In the genomic region with DNA sequence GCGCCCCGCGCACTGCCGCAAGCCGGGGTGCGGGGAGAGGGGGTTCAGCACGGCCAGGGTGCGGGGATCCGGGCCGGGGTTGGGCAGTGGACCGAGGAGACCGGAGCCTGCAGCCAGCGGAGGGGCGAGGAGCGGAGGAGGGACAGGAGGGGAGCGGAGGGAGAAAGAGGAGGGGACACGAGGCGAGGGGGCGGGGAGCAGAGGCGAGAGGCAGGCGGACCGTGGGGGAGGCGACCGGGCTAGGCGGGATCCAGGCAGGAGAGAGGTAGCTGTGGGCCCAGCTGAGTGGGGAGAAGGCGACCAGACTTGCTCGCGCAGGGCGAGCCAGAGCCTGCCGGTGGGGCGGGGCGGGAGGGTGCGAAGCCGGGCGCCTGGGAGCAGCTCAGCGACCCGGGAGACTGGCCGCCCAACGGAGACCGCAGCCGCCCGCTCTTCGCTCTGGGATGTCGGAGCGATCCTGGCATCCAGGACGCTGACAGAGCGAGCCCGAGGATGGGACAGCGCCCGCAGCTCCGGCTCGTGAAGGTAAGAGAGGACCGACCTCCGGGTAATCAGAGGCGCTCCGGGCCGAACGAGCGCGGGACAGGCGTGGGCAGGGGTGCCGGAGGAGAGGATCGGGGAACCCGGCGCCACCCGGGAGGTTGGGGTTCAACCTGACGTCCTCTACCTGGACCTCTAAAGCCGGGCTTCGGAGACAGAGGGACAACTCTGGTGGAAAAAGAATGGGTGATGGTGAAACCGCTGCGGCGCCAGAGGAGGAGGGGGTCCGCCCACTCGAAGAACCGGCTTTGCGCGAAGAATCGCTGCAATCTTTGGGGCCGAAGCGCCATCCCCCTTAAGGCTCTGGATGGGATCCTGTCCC, we compare ENCODE assay signal across 8 mouse cellular contexts. TPM values are rescaled to one million over a fixed set of nuclear protein-coding genes. Genes with fewer than 3 reads are reported as not detected.
DNase-seq lines count a peak whose midpoint lies in the region; ATAC-seq and TF ChIP-seq lines count a peak whose summit lies in the region.

A gene (plus strand): TSS at position 276 of the 862 bp plus-strand sequence.

- no peaks in the 10 kb centered on the region for H3K36me3 ChIP-seq in lung, embryonic 14.5 days (ENCODE audit: insufficient read depth)
- no peaks in the 10 kb centered on the region for H3K36me3 ChIP-seq in forebrain, embryonic 10.5 days (replicated peaks)
- H3K36me3 ChIP-seq in midbrain, embryonic 14.5 days (ENCODE audit: control insufficient read depth, insufficient read depth, low read length): no peaks in the 10 kb centered on the region

- TF ChIP-seq CTCF in lung, embryonic 14.5 days (IDR thresholded peaks at IDR 0.05; ENCODE audit: low read depth): no peak
- no peak for TF ChIP-seq CTCF in cerebellum, adult 2 months (IDR thresholded peaks at IDR 0.05; ENCODE audit: borderline replicate concordance, insufficient read depth, low read depth, low read length)

- no peak within 1 kb of the TSS; the same call in 1 of the 2 replicates for H3K9ac ChIP-seq in lung, embryonic 14.5 days
- H3K9ac ChIP-seq in midbrain, embryonic 14.5 days (replicated peaks; ENCODE audit: low read length): peak within 1 kb of the TSS; percentile 74

- DNase-seq in lung, embryonic 14.5 days: peak; percentile 17
- no peak for DNase-seq in lung, postnatal 25 days (ENCODE audit: low spot score)
- DNase-seq in cerebellum, adult 2 months: peak; percentile 92 to 93
- DNase-seq in forebrain, embryonic 10.5 days (ENCODE audit: extremely low spot score, low spot score): peak; percentile 61
- DNase-seq in layer of hippocampus, postnatal 25 days (ENCODE audit: extremely low spot score in 1 of 2, low spot score in 1 of 2): peak; percentile 34 to 49
- DNase-seq in midbrain, embryonic 14.5 days: peak; percentile 79
- peak; percentile 25 for DNase-seq in yolk sac, embryonic 10.5 days (ENCODE audit: low spot score)

- H3K27me3 ChIP-seq in lung, embryonic 14.5 days (ENCODE audit: insufficient read depth, low read length): peaks cover 67% of the 10 kb centered on the region
- no peaks in the 10 kb centered on the region for H3K27me3 ChIP-seq in cerebellum, adult 2 months (ENCODE audit: control insufficient read depth, insufficient read depth, low read length)
- H3K27me3 ChIP-seq in forebrain, embryonic 10.5 days (ENCODE audit: poor library complexity, severe bottlenecking): peaks cover 82% of the 10 kb centered on the region
- peaks cover 30% of the 10 kb centered on the region for H3K27me3 ChIP-seq in midbrain, embryonic 14.5 days (ENCODE audit: control insufficient read depth, insufficient read depth, low read length)

- under 1% methylated on average over 75 of the region's 80 CpGs for WGBS in lung, embryonic 14.5 days
- WGBS in cerebellum, adult 2 months: under 1% methylated on average over 73 of the region's 80 CpGs
- WGBS in forebrain, embryonic 10.5 days: under 1% methylated on average over 76 of the region's 80 CpGs
- under 1% methylated on average over 80 of the region's 80 CpGs for WGBS in midbrain, embryonic 14.5 days

- H3K4me2 ChIP-seq in lung, embryonic 14.5 days: peak within 1 kb of the TSS; percentile 86
- peak within 1 kb of the TSS; percentile 95 for H3K4me2 ChIP-seq in midbrain, embryonic 14.5 days (ENCODE audit: low read length)

- peak; percentile 66 for ATAC-seq in lung, embryonic 14.5 days (ENCODE audit: insufficient read depth)
- peak; percentile 70 for ATAC-seq in midbrain, embryonic 14.5 days (ENCODE audit: low FRiP score, low TSS enrichment)
- ATAC-seq in megakaryocyte progenitor cell, adult 5-6 weeks (replicated peaks; ENCODE audit: poor library complexity): no peak

- peak within 1 kb of the TSS; percentile 45 for H3K4me3 ChIP-seq in lung, embryonic 14.5 days (ENCODE audit: low read depth, low read length)
- peak within 1 kb of the TSS; percentile 97 for H3K4me3 ChIP-seq in cerebellum, adult 2 months (replicated peaks; ENCODE audit: insufficient read depth, low read depth, low read length)
- H3K4me3 ChIP-seq in forebrain, embryonic 10.5 days: peak within 1 kb of the TSS; percentile 59
- H3K4me3 ChIP-seq in midbrain, embryonic 14.5 days (replicated peaks; ENCODE audit: low read depth, low read length): peak within 1 kb of the TSS; percentile 62

- peak; percentile 70 for TF ChIP-seq POLR2A in cerebellum, adult 2 months (IDR thresholded peaks at IDR 0.05; ENCODE audit: borderline replicate concordance, insufficient read depth, low read length)

- H3K27ac ChIP-seq in lung, embryonic 14.5 days (ENCODE audit: low read depth): no peak within 1 kb of the TSS
- H3K27ac ChIP-seq in cerebellum, adult 2 months (ENCODE audit: insufficient read depth, low read length): peak within 1 kb of the TSS; percentile 88
- H3K27ac ChIP-seq in forebrain, embryonic 10.5 days: peak within 1 kb of the TSS; percentile 66
- peak within 1 kb of the TSS; percentile 60 for H3K27ac ChIP-seq in midbrain, embryonic 14.5 days (replicated peaks; ENCODE audit: low read depth, low read length)

- H3K9me3 ChIP-seq in lung, embryonic 14.5 days (ENCODE audit: low read depth, low read length): no peaks in the 10 kb centered on the region
- H3K9me3 ChIP-seq in forebrain, embryonic 10.5 days: no peaks in the 10 kb centered on the region
- no peaks in the 10 kb centered on the region for H3K9me3 ChIP-seq in midbrain, embryonic 14.5 days (ENCODE audit: control insufficient read depth, low read length)

- no peaks in the 10 kb centered on the region; the same call in 1 of the 2 replicates for H3K4me1 ChIP-seq in lung, embryonic 14.5 days (ENCODE audit: insufficient read depth)
- H3K4me1 ChIP-seq in cerebellum, adult 2 months (ENCODE audit: control insufficient read depth, insufficient read depth, low read length): peaks cover 11% of the 10 kb centered on the region; the same call in 1 of the 2 replicates
- H3K4me1 ChIP-seq in forebrain, embryonic 10.5 days: peaks cover 32% of the 10 kb centered on the region
- peaks cover 13% of the 10 kb centered on the region; the same call in 1 of the 2 replicates for H3K4me1 ChIP-seq in midbrain, embryonic 14.5 days (ENCODE audit: control insufficient read depth, insufficient read depth, low read length)

RNA-seq across cellular contexts. Expression of the gene that starts here (rescaled TPM):
- polyA plus RNA-seq in lung, embryonic 14.5 days (2014; fragmentation: Nextera tagmentation; extraction: Ambion mirVana): not detected in 2 replicates
- polyA plus RNA-seq in cerebellum, adult 2 months (2012; rRNA removed): 63.0 and 63.4 TPM in 2 replicates
- 0.06 and 0.22 TPM in 2 replicates for polyA plus RNA-seq in forebrain, embryonic 10.5 days (2016; fragmentation: Nextera tagmentation; extraction: Ambion mirVana)
- total RNA-seq in layer of hippocampus, postnatal 25 days (2021): 1 to 10 TPM; 6.4 to 6.8 TPM
- polyA plus RNA-seq in midbrain, embryonic 14.5 days (2014; fragmentation: Nextera tagmentation; extraction: Ambion mirVana): 4.9 and 7.4 TPM in 2 replicates
- total RNA-seq in megakaryocyte progenitor cell, adult 5-6 weeks (2015): not detected in 2 replicates
- total RNA-seq in megakaryocyte progenitor cell, adult 5-6 weeks (2017): not detected in 2 replicates

Comparison
In these comparisons a context has a peak if more than half of its experiments do, and no peak if none do; other contexts are left out.
1. RNA of the gene that starts here (total RNA-seq): 6.4 to 6.8 TPM in layer of hippocampus, postnatal 25 days; not detected in megakaryocyte progenitor cell, adult 5-6 weeks; every median in the first group is over 4 times any median in the second.
2. Peak in DNase-seq, ATAC-seq, H3K4me3 ChIP-seq and H3K4me2 ChIP-seq in lung, embryonic 14.5 days; RNA of the gene not detected or under 1 TPM.
3. Peak in DNase-seq, H3K4me3 ChIP-seq and H3K27ac ChIP-seq in forebrain, embryonic 10.5 days; RNA of the gene not detected or under 1 TPM.
4. H3K4me3 ChIP-seq: peak in every context shown above with its lines; median percentile 97 in cerebellum, adult 2 months; 62 in midbrain, embryonic 14.5 days; 59 in forebrain, embryonic 10.5 days; 45 in lung, embryonic 14.5 days.